Mouse (Mus musculus) liver, embryonic 13.5 days (tissue): ENCODE data around the gene Hk1. TPM values are rescaled to one million over a fixed set of nuclear protein-coding genes. Genes with fewer than 3 reads are reported as not detected.
A peak's percentile ranks its signal among the peaks of the same experiment; 100 is the strongest.

Experiments
- ATAC-seq: fragments of 200-750 bp; cut with Nextera tagmentation; 2 replicates; pipeline ENCODE4 v1.8.0; 2017; ENCODE audit warnings: low read depth, mild to moderate bottlenecking, moderate number of reproducible peaks, moderate library complexity
- DNase-seq: peaks from one replicate; pipeline ENCODE4 v3.0.0; 2022
- H3K27ac ChIP-seq: fragments of 300-500 bp; sonication (generic); 2 replicates; pipeline ENCODE4 v1.5.1; 2015; ENCODE audit warnings: moderate library complexity, mild to moderate bottlenecking, inconsistent platforms
- H3K27me3 ChIP-seq: fragments of 300-500 bp; sonication (generic); 2 replicates; pipeline ENCODE4 v1.6.1; 2015; ENCODE audit warnings: mild to moderate bottlenecking, inconsistent platforms
- H3K36me3 ChIP-seq: fragments of 300-500 bp; sonication (generic); 2 replicates; pipeline ENCODE4 v1.6.1; 2015; ENCODE audit warnings: mild to moderate bottlenecking, inconsistent platforms
- H3K4me1 ChIP-seq: fragments of 300-500 bp; sonication (generic); replicated peaks from 2 replicates; pipeline ENCODE4 v1.6.1; 2015; ENCODE audit warnings: inconsistent platforms
- H3K4me2 ChIP-seq: fragments of 300-500 bp; sonication (generic); 2 replicates; pipeline ENCODE4 v1.6.1; 2015; ENCODE audit warnings: inconsistent platforms, mild to moderate bottlenecking, moderate library complexity
- H3K4me3 ChIP-seq: fragments of 300-500 bp; sonication (generic); replicated peaks from 2 replicates; pipeline ENCODE4 v1.5.1; 2015; ENCODE audit warnings: mild to moderate bottlenecking, inconsistent platforms
- H3K9ac ChIP-seq: fragments of 300-500 bp; sonication (generic); 2 replicates; pipeline ENCODE4 v1.6.1; 2015; ENCODE audit warnings: mild to moderate bottlenecking, inconsistent platforms
- H3K9me3 ChIP-seq: fragments of 300-500 bp; sonication (generic); replicated peaks from 2 replicates; pipeline ENCODE4 v1.6.1; 2016; ENCODE audit warnings: inconsistent platforms
- WGBS: fragments of 180-500 bp; shearing (Covaris S2); methylation state at CpG from one replicate; pipeline ENCODE4 v1.1.7; 2015; ENCODE audit not compliant: insufficient replicate concordance; 5-methylcytosine and 5-hydroxymethylcytosine counted together
- polyA plus RNA-seq: library from polyadenylated mRNA; unstranded; fragments of >200 nt; fragmentation: Nextera tagmentation; extraction: Ambion mirVana; gene quantifications from 2 replicates; pipeline ENCODE4 v1.2.1, GENCODE M21; 2015

Gene Hk1
- polyA plus RNA-seq, 1 experiment from 2014 or later, result 88.4 TPM

GRCm38 (mm10) chr10:62264299-62264698 lies 115.4 kb downstream of the Hk1 start:
- no peak overlapping the region for H3K27ac ChIP-seq
- H3K4me3 ChIP-seq, result no peak overlapping the region
- peaks cover 16% of the 10 kb centered on the region for H3K4me1 ChIP-seq
- H3K36me3 ChIP-seq, result peaks cover 13% of the 10 kb centered on the region
- 39% methylated on average over 2 of the region's 2 CpGs for WGBS
- H3K9me3 ChIP-seq, result no peaks in the 10 kb centered on the region
- ATAC-seq (no peak), DNase-seq (no peak)
- H3K27me3 ChIP-seq, result no peaks in the 10 kb centered on the region
- H3K9ac ChIP-seq, result no peak overlapping the region
- no peak overlapping the region for H3K4me2 ChIP-seq

- DNase-seq, result peak; percentile 79
- Histone ChIP-seq H3K9ac (no peak overlapping the region), H3K4me1 (peaks cover 14% of the 10 kb centered on the region), H3K4me3 (no peak overlapping the region), H3K27ac (no peak overlapping the region), H3K36me3 (no peaks in the 10 kb centered on the region), H3K27me3 (no peaks in the 10 kb centered on the region), H3K4me2 (no peak overlapping the region; the same call in none of the 2 replicates), H3K9me3 (no peaks in the 10 kb centered on the region)
- 14% methylated on average over 18 of the region's 18 CpGs for whole genome bisulfite sequencing
- peak; percentile 83 for ATAC-seq
These were observed 118.4 kb downstream of the Hk1 start for GRCm38 (mm10) chr10:62261115-62261886.

GRCm38 (mm10) chr10:62258298-62258697 lies 121.4 kb downstream of the Hk1 start:
- Histone ChIP-seq H3K27ac (no peak overlapping the region), H3K4me3 (no peak overlapping the region), H3K4me1 (peaks cover 11% of the 10 kb centered on the region), H3K36me3 (no peaks in the 10 kb centered on the region), H3K9ac (no peak overlapping the region), H3K4me2 (no peak overlapping the region), H3K9me3 (no peaks in the 10 kb centered on the region), H3K27me3 (no peaks in the 10 kb centered on the region; the same call in 1 of the 2 replicates)
- ATAC-seq (no peak), DNase-seq (no peak)
- 73% methylated on average over 5 of the region's 5 CpGs for WGBS

- Histone ChIP-seq H3K4me3 (no peak overlapping the region), H3K36me3 (no peaks in the 10 kb centered on the region), H3K4me1 (peaks cover 6% of the 10 kb centered on the region; the same call in 1 of the 2 replicates), H3K9me3 (no peaks in the 10 kb centered on the region), H3K4me2 (no peak overlapping the region), H3K27ac (no peak overlapping the region), H3K9ac (no peak overlapping the region), H3K27me3 (peaks cover 7% of the 10 kb centered on the region)
- DNase-seq, result no peak
- 76% methylated on average over 27 of the region's 27 CpGs for WGBS
- no peak for ATAC-seq
These were observed 127.0 kb downstream of the Hk1 start for GRCm38 (mm10) chr10:62252496-62253235.

- Histone ChIP-seq H3K9me3 (no peaks in the 10 kb centered on the region), H3K27me3 (peaks cover 7% of the 10 kb centered on the region), H3K27ac (no peak within 1 kb of the TSS), H3K9ac (no peak within 1 kb of the TSS), H3K36me3 (no peaks in the 10 kb centered on the region), H3K4me1 (peaks cover 6% of the 10 kb centered on the region; the same call in 1 of the 2 replicates), H3K4me2 (no peak within 1 kb of the TSS), H3K4me3 (no peak within 1 kb of the TSS)
- ATAC-seq (no peak), DNase-seq (no peak)
- whole genome bisulfite sequencing, result 62% methylated on average over 12 of the region's 12 CpGs
These were observed 127.7 kb downstream of the Hk1 start, which contains the start of gene Tacr2 for GRCm38 (mm10) chr10:62252000-62252488. Gene Tacr2 (plus strand): TSS chr10:62252438.

- peaks cover 3% of the 10 kb centered on the region; the same call in 1 of the 2 replicates for H3K27me3 ChIP-seq
- peaks cover 16% of the 10 kb centered on the region for H3K4me1 ChIP-seq
- H3K4me3 ChIP-seq, result no peak overlapping the region
- no peak for DNase-seq
- H3K9ac ChIP-seq, result no peak overlapping the region
- no peaks in the 10 kb centered on the region for H3K36me3 ChIP-seq
- 20% methylated on average over 8 of the region's 8 CpGs for WGBS
- H3K27ac ChIP-seq, result no peak overlapping the region
- no peaks in the 10 kb centered on the region for H3K9me3 ChIP-seq
- peak; percentile 31; the same call in 1 of the 2 replicates for ATAC-seq
- H3K4me2 ChIP-seq, result no peak overlapping the region
These were observed 131.9 kb downstream of the Hk1 start for GRCm38 (mm10) chr10:62247815-62248214.

GRCm38 (mm10) chr10:62247156-62247555 lies 132.6 kb downstream of the Hk1 start:
- Histone ChIP-seq H3K9me3 (no peaks in the 10 kb centered on the region), H3K36me3 (no peaks in the 10 kb centered on the region), H3K9ac (no peak overlapping the region), H3K27ac (no peak overlapping the region), H3K27me3 (no peaks in the 10 kb centered on the region), H3K4me2 (no peak overlapping the region), H3K4me1 (peaks cover 23% of the 10 kb centered on the region), H3K4me3 (no peak overlapping the region)
- 67% methylated on average over 3 of the region's 3 CpGs for WGBS
- ATAC-seq (no peak), DNase-seq (no peak)

- Histone ChIP-seq H3K4me2 (no peak overlapping the region), H3K27me3 (no peaks in the 10 kb centered on the region), H3K27ac (no peak overlapping the region), H3K9me3 (no peaks in the 10 kb centered on the region), H3K36me3 (no peaks in the 10 kb centered on the region), H3K4me1 (peaks cover 28% of the 10 kb centered on the region), H3K9ac (no peak overlapping the region), H3K4me3 (no peak overlapping the region)
- DNase-seq, result no peak
- no peak for ATAC-seq
- WGBS, result 73% methylated on average over 9 of the region's 9 CpGs
These were observed 135.6 kb downstream of the Hk1 start for GRCm38 (mm10) chr10:62244067-62244466.

GRCm38 (mm10) chr10:62242896-62243295 lies 136.8 kb downstream of the Hk1 start:
- DNase-seq (no peak), ATAC-seq (no peak)
- Histone ChIP-seq H3K9me3 (no peaks in the 10 kb centered on the region), H3K27ac (no peak overlapping the region), H3K4me2 (no peak overlapping the region), H3K36me3 (no peaks in the 10 kb centered on the region), H3K27me3 (no peaks in the 10 kb centered on the region), H3K4me1 (peaks cover 36% of the 10 kb centered on the region), H3K9ac (no peak overlapping the region), H3K4me3 (no peak overlapping the region)
- WGBS, result 49% methylated on average over 10 of the region's 13 CpGs

- peaks cover 39% of the 10 kb centered on the region for H3K4me1 ChIP-seq
- WGBS, result 72% methylated on average over 10 of the region's 10 CpGs
- no peaks in the 10 kb centered on the region for H3K27me3 ChIP-seq
- DNase-seq, result no peak
- H3K9ac ChIP-seq, result no peak overlapping the region
- ATAC-seq, result no peak
- no peaks in the 10 kb centered on the region for H3K9me3 ChIP-seq
- H3K4me2 ChIP-seq, result no peak overlapping the region
- H3K4me3 ChIP-seq, result no peak overlapping the region
- H3K27ac ChIP-seq, result no peak overlapping the region
- H3K36me3 ChIP-seq, result no peaks in the 10 kb centered on the region
These were observed 137.3 kb downstream of the Hk1 start for GRCm38 (mm10) chr10:62242358-62242757.

- Histone ChIP-seq H3K4me2 (no peak overlapping the region), H3K9me3 (no peaks in the 10 kb centered on the region), H3K4me1 (peaks cover 63% of the 10 kb centered on the region), H3K4me3 (no peak overlapping the region), H3K27me3 (no peaks in the 10 kb centered on the region), H3K27ac (peak overlapping the region; percentile 41), H3K9ac (no peak overlapping the region), H3K36me3 (no peaks in the 10 kb centered on the region)
- WGBS, result 68% methylated on average over 6 of the region's 6 CpGs
- no peak for ATAC-seq
- no peak for DNase-seq
These were observed 140.4 kb downstream of the Hk1 start for GRCm38 (mm10) chr10:62239270-62239669.
